Mouse (Mus musculus): ENCODE data around the gene Tmc8. TPM values are rescaled to one million over a fixed set of nuclear protein-coding genes. Genes with fewer than 3 reads are reported as not detected.
"Not testable (repeated sequence)": the region's sequence is repeated elsewhere in the genome, so short reads cannot be mapped to it uniquely, and the experiment has no call there.

Gene Tmc8
- total RNA-seq, 2 experiments from 2014 or later, result 3.1 to 3.3 TPM

- DNase-seq, result no peak
Observed at GRCm38 (mm10) chr11:117774925-117775324, 7.0 kb upstream of the Tmc8 start.

- DNase-seq, result no peak
Observed at GRCm38 (mm10) chr11:117775540-117775939, 6.3 kb upstream of the Tmc8 start.

- DNase-seq, result no peak
Observed at GRCm38 (mm10) chr11:117776085-117776792, 5.6 kb upstream of the Tmc8 start.

- DNase-seq, result no peak
Observed at GRCm38 (mm10) chr11:117777111-117777510, 4.8 kb upstream of the Tmc8 start.

- DNase-seq, result no peak
Observed at GRCm38 (mm10) chr11:117778031-117778430, 3.8 kb upstream of the Tmc8 start.

GRCm38 (mm10) chr11:117778851-117779433, 2.9 kb upstream of the Tmc8 start:
- DNase-seq, result peak; percentile 54

GRCm38 (mm10) chr11:117779434-117780198, 2.3 kb upstream of the Tmc8 start:
- DNase-seq, result peak; percentile 78

GRCm38 (mm10) chr11:117780199-117780515, 1.7 kb upstream of the Tmc8 start:
- DNase-seq, result no peak

GRCm38 (mm10) chr11:117780582-117781111, 1.2 kb upstream of the Tmc8 start:
- DNase-seq, result peak; percentile 90

- DNase-seq, result peak; percentile 79
Observed at GRCm38 (mm10) chr11:117781199-117781821, 566 bp upstream of the Tmc8 start.

GRCm38 (mm10) chr11:117782705-117783034, 794 bp downstream of the Tmc8 start:
- no peak for DNase-seq

- DNase-seq, result peak; percentile 84
Observed at GRCm38 (mm10) chr11:117783089-117783488, 1.2 kb downstream of the Tmc8 start.

GRCm38 (mm10) chr11:117783683-117784309, 1.9 kb downstream of the Tmc8 start:
- peak; percentile 47 for DNase-seq

- peak; percentile 69 for DNase-seq
Observed at GRCm38 (mm10) chr11:117786294-117786693, 4.4 kb downstream of the Tmc8 start.

GRCm38 (mm10) chr11:117788481-117788880, 6.6 kb downstream of the Tmc8 start:
- not testable (repeated sequence) for DNase-seq

GRCm38 (mm10) chr11:117790286-117790685, 8.4 kb downstream of the Tmc8 start:
- DNase-seq, result peak; percentile 85

GRCm38 (mm10) chr11:117790703-117791440, 9.0 kb downstream of the Tmc8 start:
- DNase-seq, result no peak

GRCm38 (mm10) chr11:117791441-117791761, 9.5 kb downstream of the Tmc8 start:
- DNase-seq, result no peak

- DNase-seq, result peak; percentile 36
Observed at GRCm38 (mm10) chr11:117792281-117792888, 10.5 kb downstream of the Tmc8 start.

GRCm38 (mm10) chr11:117794035-117794551, 12.2 kb downstream of the Tmc8 start:
- DNase-seq, result no peak

GRCm38 (mm10) chr11:117796954-117797353, 15.1 kb downstream of the Tmc8 start:
- no peak for DNase-seq

Measured in heart, postnatal 4 days (tissue).